Mouse (Mus musculus) bone marrow, adult 2 months (tissue): ENCODE data around the gene Chit1. TPM values are rescaled to one million over a fixed set of nuclear protein-coding genes. Genes with fewer than 3 reads are reported as not detected.

Experiments
- H3K27ac ChIP-seq: fragments of 200-500 bp; 2 replicates; pipeline ENCODE4 v1.5.1; 2012; ENCODE audit warnings: low read depth, mild to moderate bottlenecking, control low read depth, inconsistent platforms, low read length; ENCODE audit not compliant: control insufficient read depth, poor library complexity, insufficient read depth
- H3K4me1 ChIP-seq: fragments of 200-500 bp; 2 replicates; pipeline ENCODE4 v1.6.1; 2011; ENCODE audit warnings: low read length; ENCODE audit not compliant: control insufficient read depth, insufficient read depth
- H3K4me3 ChIP-seq: fragments of 200-500 bp; replicated peaks from 2 replicates; pipeline ENCODE3; 2011; ENCODE audit warnings: mild to moderate bottlenecking, low read depth, low read length, control low read depth; ENCODE audit not compliant: control insufficient read depth
- CTCF ChIP-seq: fragments of 200-500 bp; IDR thresholded peaks from 2 replicates; pipeline ENCODE4 v1.5.1; 2011; ENCODE audit warnings: low read length, control low read depth; ENCODE audit not compliant: control insufficient read depth, insufficient read depth
- POLR2A ChIP-seq: fragments of 200-500 bp; IDR thresholded peaks from 2 replicates; pipeline ENCODE4 v1.6.1; 2011; ENCODE audit warnings: low read depth, mild to moderate bottlenecking, control low read depth, low read length, borderline replicate concordance; ENCODE audit not compliant: control insufficient read depth
- WGBS: fragments of 180-500 bp; shearing (Covaris S2); methylation state at CpG from one replicate; pipeline ENCODE4 v1.1.7; 2018; 5-methylcytosine and 5-hydroxymethylcytosine counted together
- polyA plus RNA-seq: library from polyadenylated mRNA; stranded (reverse); fragments of >200 nt; gene quantifications from 2 replicates; pipeline ENCODE4 v1.2.4, GENCODE M21; 2011; ENCODE audit warnings: low replicate concordance; ENCODE audit not compliant: missing spikeins, insufficient read depth, insufficient read length

The Chit1 gene
- polyA plus RNA-seq, 1 experiment: not detected

DNA sequence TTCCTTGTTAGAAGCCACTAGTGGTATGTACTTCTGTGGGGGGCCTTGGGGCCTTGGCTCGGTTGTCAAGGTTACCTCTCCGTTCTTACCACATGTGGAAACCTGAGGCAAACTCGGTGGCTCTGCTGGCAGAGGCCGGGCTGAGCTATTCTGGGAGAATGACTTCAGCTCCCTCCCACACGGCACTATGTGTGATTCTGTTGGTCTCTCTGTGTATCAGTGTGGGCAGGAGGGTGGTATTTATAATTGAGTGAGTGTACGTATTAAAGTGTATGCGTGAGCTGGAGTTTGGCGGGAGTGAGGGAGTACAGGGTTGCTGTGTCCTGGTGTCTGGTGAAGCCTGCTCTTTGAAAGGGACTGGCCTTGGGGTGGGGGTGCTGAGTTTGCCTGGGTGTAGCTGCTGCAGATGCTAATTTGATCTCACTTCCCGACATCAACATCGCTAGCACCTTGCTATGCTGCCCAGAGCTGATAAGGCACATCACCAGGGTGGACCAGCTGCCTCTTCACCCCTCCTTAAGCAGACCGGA, 28.0 kb upstream of the Chit1 start:
- TF ChIP-seq POLR2A: no peak
- TF ChIP-seq CTCF: no peak
- H3K4me1 ChIP-seq: peaks cover 7% of the 10 kb centered on the region; the same call in 1 of the 2 replicates
- H3K27ac ChIP-seq: peak overlapping the region; percentile 7
- no peak overlapping the region for H3K4me3 ChIP-seq
- WGBS: 33% methylated on average over 11 of the region's 11 CpGs

DNA sequence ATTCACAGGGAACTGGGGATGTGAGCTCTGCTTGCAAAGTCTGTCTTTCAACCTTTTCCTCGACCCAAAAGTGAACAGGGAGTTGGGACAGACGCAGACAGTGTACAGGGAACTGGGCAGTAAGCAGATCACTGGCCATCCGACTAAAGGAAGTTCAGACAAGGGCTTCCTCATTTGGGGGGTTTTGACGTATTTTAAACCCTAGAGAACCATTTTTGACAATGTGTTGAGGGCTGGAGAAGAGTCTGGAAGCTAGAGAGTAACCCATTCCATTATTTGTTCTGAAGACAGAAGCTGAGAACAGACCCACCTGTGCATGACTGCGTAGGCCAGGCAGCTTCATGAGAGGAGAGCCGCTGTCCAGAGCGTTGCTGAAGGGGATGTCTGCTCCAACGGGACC, 27.4 kb upstream of the Chit1 start:
- H3K4me3 ChIP-seq: no peak overlapping the region
- TF ChIP-seq CTCF (no peak), POLR2A (no peak)
- H3K27ac ChIP-seq: peak overlapping the region; percentile 12
- WGBS: 48% methylated on average over 8 of the region's 8 CpGs
- peaks cover 7% of the 10 kb centered on the region; the same call in 1 of the 2 replicates for H3K4me1 ChIP-seq

DNA sequence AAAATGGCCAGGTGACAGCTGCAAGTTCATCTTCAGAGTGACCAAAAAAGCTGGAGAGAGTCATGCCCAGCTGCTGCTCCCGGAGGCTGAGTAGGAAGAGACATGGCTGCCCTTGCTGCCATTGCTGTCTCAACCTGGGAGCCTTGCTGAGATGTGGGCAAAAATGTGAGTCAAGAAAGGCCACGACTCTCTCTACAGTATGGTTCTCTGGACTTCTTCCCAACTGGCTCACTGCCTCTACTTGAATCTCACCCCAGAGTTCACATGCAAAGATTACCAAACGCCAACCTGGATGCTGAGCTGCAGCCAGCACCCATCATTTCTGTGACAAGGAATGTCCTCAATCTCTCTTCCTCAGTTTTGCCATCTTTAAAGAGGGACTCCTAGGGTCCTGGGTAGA, 26.9 kb upstream of the Chit1 start:
- TF ChIP-seq POLR2A: no peak
- no peak for TF ChIP-seq CTCF
- WGBS: 72% methylated on average over 3 of the region's 3 CpGs
- Histone ChIP-seq H3K27ac (no peak overlapping the region; the same call in 1 of the 2 replicates), H3K4me3 (no peak overlapping the region), H3K4me1 (peaks cover 7% of the 10 kb centered on the region; the same call in 1 of the 2 replicates)

GRCm38 (mm10) chr1:134086017-134086416, 25.0 kb upstream of the Chit1 start:
- no peak overlapping the region for H3K27ac ChIP-seq
- no peak for TF ChIP-seq CTCF
- TF ChIP-seq POLR2A: no peak
- WGBS: 52% methylated on average over 3 of the region's 3 CpGs
- H3K4me3 ChIP-seq: no peak overlapping the region
- peaks cover 7% of the 10 kb centered on the region; the same call in 1 of the 2 replicates for H3K4me1 ChIP-seq

- 64% methylated on average over 16 of the region's 16 CpGs for WGBS
- H3K4me3 ChIP-seq: no peak overlapping the region
- TF ChIP-seq CTCF (no peak), POLR2A (no peak)
- peaks cover 8% of the 10 kb centered on the region; the same call in 1 of the 2 replicates for H3K4me1 ChIP-seq
- peak overlapping the region; percentile 21; the same call in 1 of the 2 replicates for H3K27ac ChIP-seq
These were observed 24.1 kb upstream of the Chit1 start for GRCm38 (mm10) chr1:134086811-134087398.

DNA sequence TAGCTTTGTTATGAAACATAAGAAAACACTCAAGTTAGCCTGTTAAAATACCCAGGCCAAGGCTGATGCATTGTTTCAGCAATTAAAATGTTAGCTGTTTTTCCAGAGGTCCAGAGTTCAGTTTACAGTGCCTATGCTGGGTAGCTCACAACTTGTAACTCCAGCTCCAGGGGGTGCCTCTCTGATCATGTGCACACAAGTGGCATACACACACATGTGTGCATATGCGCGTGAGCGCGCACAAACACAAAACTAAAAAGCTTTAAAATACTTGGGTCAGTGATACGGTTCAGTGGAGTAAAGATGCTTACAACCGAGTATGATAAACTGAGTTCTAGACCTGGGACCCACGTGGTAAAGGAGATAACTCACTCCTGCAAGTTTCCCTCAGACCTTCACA, 22.0 kb upstream of the Chit1 start:
- TF ChIP-seq POLR2A (no peak), CTCF (no peak)
- Histone ChIP-seq H3K27ac (no peak overlapping the region), H3K4me1 (peaks cover 11% of the 10 kb centered on the region; the same call in 1 of the 2 replicates), H3K4me3 (no peak overlapping the region)
- 84% methylated on average over 7 of the region's 7 CpGs for WGBS

DNA sequence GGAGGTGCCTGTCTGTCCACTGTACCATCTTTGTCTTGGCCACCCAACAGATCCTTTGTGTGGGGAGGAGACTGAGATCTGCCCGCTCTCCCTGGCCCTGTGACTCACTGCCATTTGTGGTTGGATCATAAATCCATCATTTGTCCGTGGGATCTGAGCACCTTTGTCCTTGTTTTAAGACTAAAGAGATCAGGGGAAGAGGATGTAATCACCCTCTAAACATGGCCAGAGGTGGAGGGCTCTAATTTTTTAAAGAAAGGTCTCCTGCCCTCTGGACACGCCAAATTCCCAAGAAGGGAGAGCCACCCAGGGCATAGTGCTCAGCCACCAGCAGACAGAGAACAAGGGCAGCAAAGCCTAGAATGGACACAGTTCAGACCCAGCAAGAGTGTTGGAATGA, 19.2 kb upstream of the Chit1 start:
- peaks cover 15% of the 10 kb centered on the region for H3K4me1 ChIP-seq
- TF ChIP-seq CTCF (no peak), POLR2A (no peak)
- no peak overlapping the region for H3K4me3 ChIP-seq
- 80% methylated on average over 3 of the region's 3 CpGs for WGBS
- H3K27ac ChIP-seq: no peak overlapping the region

GRCm38 (mm10) chr1:134092368-134092767, 18.7 kb upstream of the Chit1 start:
- peak overlapping the region; percentile 97 for H3K27ac ChIP-seq
- TF ChIP-seq POLR2A (no peak), CTCF (no peak)
- WGBS: 39% methylated on average over 6 of the region's 6 CpGs
- H3K4me1 ChIP-seq: peaks cover 17% of the 10 kb centered on the region
- H3K4me3 ChIP-seq: no peak overlapping the region
